Mouse (Mus musculus): ENCODE measurements at regions not wholly inside any gene's neighbourhood (a gene's known extent, or its start where the extent isn't known, plus 50 kb on each side); places are given as distances from the start of the nearest gene placed in this dataset.
A peak's percentile ranks its signal among the peaks of the same experiment; 100 is the strongest.
"Not testable (repeated sequence)": the region's sequence is repeated elsewhere in the genome, so short reads cannot be mapped to it uniquely, and the experiment has no call there.

- Histone ChIP-seq H3K4me2 (replicated peaks; ENCODE audit: low read depth) (no peak overlapping the region), H3K9ac (ENCODE audit: low read depth, low read length) (no peak overlapping the region), H3K36me3 (ENCODE audit: control insufficient read depth, insufficient read depth) (no peaks in the 10 kb centered on the region), H3K27ac (ENCODE audit: low read depth, low read length) (no peak overlapping the region), H3K27me3 (replicated peaks; ENCODE audit: control insufficient read depth, insufficient read depth, low read length) (no peaks in the 10 kb centered on the region), H3K4me3 (ENCODE audit: low read depth, low read length) (no peak overlapping the region), H3K9me3 (ENCODE audit: control insufficient read depth) (no peaks in the 10 kb centered on the region), H3K4me1 (replicated peaks; ENCODE audit: control insufficient read depth, insufficient read depth, low read length) (no peaks in the 10 kb centered on the region)
- ATAC-seq = no peak
- no peak for TF ChIP-seq CTCF (IDR thresholded peaks at IDR 0.05; ENCODE audit: low read depth)
- WGBS = 65% methylated on average over 6 of the region's 6 CpGs
Measured at GRCm38 (mm10) chr1:185964426-185964825, 152.7 kb downstream of the Lyplal1 start.

DNA sequence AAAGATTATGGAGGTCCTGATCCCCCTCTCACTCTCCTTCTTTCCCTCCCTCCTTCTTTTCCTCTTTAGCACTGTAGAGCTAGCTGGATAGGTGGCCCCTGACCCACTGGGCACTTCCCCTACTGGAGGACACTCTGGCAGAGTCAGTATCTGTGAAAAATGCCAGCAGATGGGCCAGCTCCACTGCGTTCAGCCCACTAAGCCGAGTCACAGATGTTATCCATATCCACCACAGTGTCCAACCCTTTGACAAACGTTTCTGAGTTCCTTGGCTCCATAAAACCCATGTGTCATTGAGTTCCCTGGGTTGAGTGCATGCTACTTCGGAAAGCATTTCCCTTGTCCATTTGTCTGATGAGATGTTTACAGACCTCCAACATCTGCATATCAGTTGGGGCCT, 149.9 kb downstream of the Lyplal1 start:
- H3K4me2 ChIP-seq (replicated peaks; ENCODE audit: low read depth) = no peak overlapping the region
- 75% methylated on average over 4 of the region's 4 CpGs for WGBS
- no peaks in the 10 kb centered on the region for H3K27me3 ChIP-seq (replicated peaks; ENCODE audit: control insufficient read depth, insufficient read depth, low read length)
- H3K36me3 ChIP-seq (ENCODE audit: control insufficient read depth, insufficient read depth) = no peaks in the 10 kb centered on the region
- H3K4me1 ChIP-seq (replicated peaks; ENCODE audit: control insufficient read depth, insufficient read depth, low read length) = no peaks in the 10 kb centered on the region
- H3K9me3 ChIP-seq (ENCODE audit: control insufficient read depth) = no peaks in the 10 kb centered on the region
- H3K27ac ChIP-seq (ENCODE audit: low read depth, low read length) = no peak overlapping the region
- H3K4me3 ChIP-seq (ENCODE audit: low read depth, low read length) = no peak overlapping the region
- H3K9ac ChIP-seq (ENCODE audit: low read depth, low read length) = no peak overlapping the region
- ATAC-seq = no peak
- no peak for TF ChIP-seq CTCF (IDR thresholded peaks at IDR 0.05; ENCODE audit: low read depth)

DNA sequence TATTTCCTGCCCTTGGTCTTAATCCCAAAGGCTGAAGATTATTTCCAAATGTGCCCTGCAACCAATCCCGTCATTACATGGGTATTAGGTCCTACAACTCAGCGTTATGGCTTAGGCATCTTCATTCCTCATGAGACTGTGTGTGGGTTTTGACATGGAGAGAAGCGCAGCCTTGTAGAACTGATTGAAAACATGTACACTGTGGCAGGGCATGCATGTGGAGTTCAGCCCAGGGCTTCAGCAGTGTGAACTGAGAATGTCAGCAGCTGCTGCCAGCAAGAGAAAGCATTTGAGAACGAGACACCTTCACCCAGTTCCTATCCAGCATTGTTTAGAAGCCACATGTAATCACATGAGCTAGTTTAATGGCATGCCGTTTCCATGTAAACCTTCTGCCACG, 149.3 kb downstream of the Lyplal1 start:
- Histone ChIP-seq H3K4me1 (replicated peaks; ENCODE audit: control insufficient read depth, insufficient read depth, low read length) (no peaks in the 10 kb centered on the region), H3K27me3 (replicated peaks; ENCODE audit: control insufficient read depth, insufficient read depth, low read length) (no peaks in the 10 kb centered on the region), H3K9me3 (ENCODE audit: control insufficient read depth) (no peaks in the 10 kb centered on the region), H3K4me2 (replicated peaks; ENCODE audit: low read depth) (no peak overlapping the region), H3K4me3 (ENCODE audit: low read depth, low read length) (no peak overlapping the region), H3K36me3 (ENCODE audit: control insufficient read depth, insufficient read depth) (no peaks in the 10 kb centered on the region), H3K27ac (ENCODE audit: low read depth, low read length) (no peak overlapping the region), H3K9ac (ENCODE audit: low read depth, low read length) (no peak overlapping the region)
- 84% methylated on average over 6 of the region's 6 CpGs for WGBS
- no peak for TF ChIP-seq CTCF (IDR thresholded peaks at IDR 0.05; ENCODE audit: low read depth)
- ATAC-seq = no peak

- no peaks in the 10 kb centered on the region for H3K27me3 ChIP-seq (replicated peaks; ENCODE audit: control insufficient read depth, insufficient read depth, low read length)
- H3K4me1 ChIP-seq (replicated peaks; ENCODE audit: control insufficient read depth, insufficient read depth, low read length) = no peaks in the 10 kb centered on the region
- H3K4me3 ChIP-seq (ENCODE audit: low read depth, low read length) = no peak overlapping the region
- H3K9ac ChIP-seq (ENCODE audit: low read depth, low read length) = no peak overlapping the region
- no peak for TF ChIP-seq CTCF (IDR thresholded peaks at IDR 0.05; ENCODE audit: low read depth)
- no peaks in the 10 kb centered on the region for H3K36me3 ChIP-seq (ENCODE audit: control insufficient read depth, insufficient read depth)
- H3K9me3 ChIP-seq (ENCODE audit: control insufficient read depth) = no peaks in the 10 kb centered on the region
- no peak overlapping the region for H3K4me2 ChIP-seq (replicated peaks; ENCODE audit: low read depth)
- WGBS = 82% methylated on average over 3 of the region's 3 CpGs
- no peak overlapping the region for H3K27ac ChIP-seq (ENCODE audit: low read depth, low read length)
- no peak for ATAC-seq
Measured at GRCm38 (mm10) chr1:185968642-185969041, 148.5 kb downstream of the Lyplal1 start.

GRCm38 (mm10) chr1:185969231-185969630, 147.9 kb downstream of the Lyplal1 start:
- no peak overlapping the region for H3K9ac ChIP-seq (ENCODE audit: low read depth, low read length)
- H3K9me3 ChIP-seq (ENCODE audit: control insufficient read depth) = no peaks in the 10 kb centered on the region
- H3K27ac ChIP-seq (ENCODE audit: low read depth, low read length) = no peak overlapping the region
- no peak overlapping the region for H3K4me2 ChIP-seq (replicated peaks; ENCODE audit: low read depth)
- no peaks in the 10 kb centered on the region for H3K27me3 ChIP-seq (replicated peaks; ENCODE audit: control insufficient read depth, insufficient read depth, low read length)
- ATAC-seq = no peak
- no peak overlapping the region for H3K4me3 ChIP-seq (ENCODE audit: low read depth, low read length)
- 45% methylated on average over 2 of the region's 2 CpGs for WGBS
- H3K36me3 ChIP-seq (ENCODE audit: control insufficient read depth, insufficient read depth) = no peaks in the 10 kb centered on the region
- H3K4me1 ChIP-seq (replicated peaks; ENCODE audit: control insufficient read depth, insufficient read depth, low read length) = no peaks in the 10 kb centered on the region
- TF ChIP-seq CTCF (IDR thresholded peaks at IDR 0.05; ENCODE audit: low read depth) = no peak

GRCm38 (mm10) chr1:185977075-185977474, 140.0 kb downstream of the Lyplal1 start:
- H3K4me3 ChIP-seq (ENCODE audit: low read depth, low read length) = no peak overlapping the region
- ATAC-seq = no peak
- H3K27ac ChIP-seq (ENCODE audit: low read depth, low read length) = no peak overlapping the region
- 84% methylated on average over 2 of the region's 2 CpGs for WGBS
- H3K9me3 ChIP-seq (ENCODE audit: control insufficient read depth) = no peaks in the 10 kb centered on the region
- no peaks in the 10 kb centered on the region for H3K27me3 ChIP-seq (replicated peaks; ENCODE audit: control insufficient read depth, insufficient read depth, low read length)
- no peaks in the 10 kb centered on the region for H3K4me1 ChIP-seq (replicated peaks; ENCODE audit: control insufficient read depth, insufficient read depth, low read length)
- peak; percentile 53 for TF ChIP-seq CTCF (IDR thresholded peaks at IDR 0.05; ENCODE audit: low read depth)
- no peaks in the 10 kb centered on the region for H3K36me3 ChIP-seq (ENCODE audit: control insufficient read depth, insufficient read depth)
- no peak overlapping the region for H3K4me2 ChIP-seq (replicated peaks; ENCODE audit: low read depth)
- no peak overlapping the region for H3K9ac ChIP-seq (ENCODE audit: low read depth, low read length)

- H3K4me1 ChIP-seq (replicated peaks; ENCODE audit: control insufficient read depth, insufficient read depth, low read length) = no peaks in the 10 kb centered on the region
- 85% methylated on average over 8 of the region's 8 CpGs for WGBS
- H3K9ac ChIP-seq (ENCODE audit: low read depth, low read length) = no peak overlapping the region
- no peak for TF ChIP-seq CTCF (IDR thresholded peaks at IDR 0.05; ENCODE audit: low read depth)
- no peak overlapping the region for H3K4me2 ChIP-seq (replicated peaks; ENCODE audit: low read depth)
- H3K4me3 ChIP-seq (ENCODE audit: low read depth, low read length) = no peak overlapping the region
- H3K27me3 ChIP-seq (replicated peaks; ENCODE audit: control insufficient read depth, insufficient read depth, low read length) = no peaks in the 10 kb centered on the region
- H3K9me3 ChIP-seq (ENCODE audit: control insufficient read depth) = no peaks in the 10 kb centered on the region
- H3K27ac ChIP-seq (ENCODE audit: low read depth, low read length) = no peak overlapping the region
- H3K36me3 ChIP-seq (ENCODE audit: control insufficient read depth, insufficient read depth) = no peaks in the 10 kb centered on the region
- no peak for ATAC-seq
Measured at GRCm38 (mm10) chr1:185989432-185989831, 127.7 kb downstream of the Lyplal1 start.

DNA sequence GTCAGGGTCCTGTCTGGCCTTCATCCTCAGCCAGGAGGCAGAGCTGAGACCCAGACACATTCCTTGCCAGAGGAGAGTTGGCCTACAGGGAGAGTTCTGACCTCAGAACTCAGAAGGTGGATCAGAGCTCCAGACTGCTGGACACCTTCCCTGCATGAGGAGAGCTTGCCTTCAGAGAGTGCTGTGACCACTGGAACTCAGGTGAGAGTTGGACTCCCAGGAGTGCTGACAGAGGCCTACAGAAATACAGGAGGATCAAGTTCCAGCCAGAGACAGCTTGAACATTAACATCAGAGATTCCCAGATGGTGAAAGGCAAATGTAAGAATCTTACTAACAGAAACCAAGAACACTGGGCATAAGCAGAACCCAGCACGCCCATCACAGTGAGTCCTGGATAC, 117.0 kb downstream of the Lyplal1 start:
- not testable (repeated sequence) for H3K4me3 ChIP-seq (ENCODE audit: low read depth, low read length); H3K9ac ChIP-seq (ENCODE audit: low read depth, low read length); ATAC-seq; H3K27ac ChIP-seq (ENCODE audit: low read depth, low read length); H3K36me3 ChIP-seq (ENCODE audit: control insufficient read depth, insufficient read depth); H3K4me1 ChIP-seq (replicated peaks; ENCODE audit: control insufficient read depth, insufficient read depth, low read length); H3K9me3 ChIP-seq (ENCODE audit: control insufficient read depth); H3K4me2 ChIP-seq (replicated peaks; ENCODE audit: low read depth); H3K27me3 ChIP-seq (replicated peaks; ENCODE audit: control insufficient read depth, insufficient read depth, low read length)
- 91% methylated on average over 1 of the region's 1 CpGs for WGBS

Measured in intestine, postnatal 0 days (tissue).